Mouse (Mus musculus) cerebellum, adult 8-10 months (tissue): ENCODE results near the gene Serpina1d.
"Not testable (repeated sequence)": the region's sequence is repeated elsewhere in the genome, so short reads cannot be mapped to it uniquely, and the experiment has no call there.

Experiments
- DNase-seq: peaks from one replicate; pipeline ENCODE4 v3.0.0; 2022

Serpina1d gene

GRCm38 (mm10) chr12:103773246-103773851 lies at the start of gene Serpina1d:
Gene Serpina1d (minus strand): TSS chr12:103773592.
- not testable (repeated sequence) for DNase-seq

GRCm38 (mm10) chr12:103770597-103770996 lies 2.8 kb downstream of the Serpina1d start:
- not testable (repeated sequence) for DNase-seq

GRCm38 (mm10) chr12:103763083-103763482 lies 10.3 kb downstream of the Serpina1d start:
- DNase-seq, result not testable (repeated sequence)

- not testable (repeated sequence) for DNase-seq
Observed at GRCm38 (mm10) chr12:103760316-103760715, 13.1 kb downstream of the Serpina1d start.

GRCm38 (mm10) chr12:103745957-103746356 lies 27.4 kb downstream of the Serpina1d start:
- not testable (repeated sequence) for DNase-seq

- DNase-seq, result not testable (repeated sequence)
Observed at GRCm38 (mm10) chr12:103737791-103738580, 35.4 kb downstream of the Serpina1d start.

GRCm38 (mm10) chr12:103735566-103735965 lies 37.8 kb downstream of the Serpina1d start:
- DNase-seq, result not testable (repeated sequence)

- not testable (repeated sequence) for DNase-seq
Observed at GRCm38 (mm10) chr12:103735101-103735500, 38.3 kb downstream of the Serpina1d start.
